ENCODE assay signal across 16 mouse cellular contexts in genomic region chr4:110218819-110219218, GRCm38 (mm10).
"Had no signal": no experiment of that assay in that cellular context is flagged by ENCODE, and none has a peak within 500 bp of the region (broad histone marks: within the 10 kb centered on the region; RNA-seq: fewer than 3 reads in every experiment).

No protein-coding gene starts in this region.

- H3K9me3 ChIP-seq: intestine, embryonic 15.5 days; limb, embryonic 12.5 days; liver, embryonic 13.5 days; lung, embryonic 15.5 days; midbrain, embryonic 15.5 days; neural tube, embryonic 12.5 days; stomach, embryonic 15.5 days had no signal

- H3K4me3 ChIP-seq: intestine, embryonic 15.5 days; limb, embryonic 12.5 days; liver, embryonic 13.5 days; lung, embryonic 15.5 days; megakaryocyte, embryonic 14.5 days; midbrain, embryonic 15.5 days; neural tube, embryonic 12.5 days; stomach, embryonic 15.5 days had no signal

- H3K27ac ChIP-seq: intestine, embryonic 15.5 days; limb, embryonic 12.5 days; liver, embryonic 13.5 days; lung, embryonic 15.5 days; macrophage; midbrain, embryonic 15.5 days; neural tube, embryonic 12.5 days; stomach, embryonic 15.5 days had no signal

- H3K4me1 ChIP-seq: intestine, embryonic 15.5 days; lung, embryonic 15.5 days; stomach, embryonic 15.5 days had no signal

- H3K36me3 ChIP-seq: intestine, embryonic 15.5 days; limb, embryonic 12.5 days; liver, embryonic 13.5 days; lung, embryonic 15.5 days; stomach, embryonic 15.5 days had no signal

- H3K4me2 ChIP-seq: intestine, embryonic 15.5 days; limb, embryonic 12.5 days; liver, embryonic 13.5 days; lung, embryonic 15.5 days; midbrain, embryonic 11.5 days; midbrain, embryonic 15.5 days; neural tube, embryonic 12.5 days; stomach, embryonic 15.5 days had no signal

- H3K9ac ChIP-seq: intestine, embryonic 15.5 days; limb, embryonic 12.5 days; liver, embryonic 13.5 days; liver, postnatal 0 days; lung, embryonic 15.5 days; midbrain, embryonic 15.5 days; neural tube, embryonic 12.5 days; stomach, embryonic 15.5 days had no signal

- H3K27me3 ChIP-seq: intestine, embryonic 15.5 days; limb, embryonic 12.5 days; liver, embryonic 13.5 days; lung, embryonic 15.5 days; midbrain, embryonic 15.5 days; neural tube, embryonic 12.5 days; stomach, embryonic 15.5 days had no signal

- DNase-seq: kidney, adult 18-20 months; kidney, postnatal 10 days; liver; liver, embryonic 13.5 days; liver, postnatal 0 days; lung, postnatal 14 days; thymus, postnatal 4 days had no signal

- ATAC-seq: intestine, embryonic 15.5 days; liver, postnatal 0 days; midbrain, embryonic 15.5 days had no signal
